ENCODE assay signal across 18 mouse cellular contexts in genomic region chr7:30053591-30053990, GRCm38 (mm10). TPM values are rescaled to one million over a fixed set of nuclear protein-coding genes. Genes with fewer than 3 reads are reported as not detected.
DNase-seq lines count a peak whose midpoint lies in the region; ATAC-seq and TF ChIP-seq lines count a peak whose summit lies in the region.
"Had no signal": no experiment of that assay in that cellular context is flagged by ENCODE, and none has a peak within 500 bp of the region (broad histone marks: within the 10 kb centered on the region; RNA-seq: fewer than 3 reads in every experiment).

No protein-coding gene starts in this region.

- H3K27ac ChIP-seq in kidney, embryonic 15.5 days, result peak overlapping the region; percentile 37; the same call in 1 of the 2 replicates
- H3K27ac ChIP-seq in MEL (ENCODE audit: control insufficient read depth, low read depth, low read length), result no peak overlapping the region
- peak overlapping the region; percentile 58; the same call in 1 of the 2 replicates for H3K27ac ChIP-seq in limb, embryonic 13.5 days
- H3K27ac ChIP-seq: hindbrain, embryonic 15.5 days; liver, embryonic 14.5 days; midbrain, embryonic 10.5 days; stomach, postnatal 0 days had no signal

- TF ChIP-seq EP300 in MEL (IDR thresholded peaks at IDR 0.05; ENCODE audit: low read depth in 1 of 2, low read length in 2 of 2), result no peak

- no peak for TF ChIP-seq CTCF in MEL (IDR thresholded peaks at IDR 0.05 in 2 of 3, conservative IDR thresholded peaks at IDR 0.05 in 1 of 3; ENCODE audit: control insufficient read depth in 1 of 3, insufficient read depth in 1 of 3, low read depth in 2 of 3, low read length in 3 of 3, poor library complexity in 1 of 3, severe bottlenecking in 1 of 3)

- H3K79me2 ChIP-seq in MEL (ENCODE audit: control insufficient read depth, insufficient read depth, low read length, poor library complexity), result no peaks in the 10 kb centered on the region

- no peak for TF ChIP-seq RAD21 in MEL (IDR thresholded peaks at IDR 0.05; ENCODE audit: low read depth, low read length)

- no peak overlapping the region for H3K4me3 ChIP-seq in kidney, embryonic 15.5 days (replicated peaks)
- H3K4me3 ChIP-seq in MEL (ENCODE audit: control insufficient read depth in 1 of 2, insufficient read depth in 1 of 2, low read depth in 2 of 2, low read length in 2 of 2), result no peak overlapping the region
- no peak overlapping the region for H3K4me3 ChIP-seq in limb, embryonic 13.5 days
- H3K4me3 ChIP-seq: hindbrain, embryonic 15.5 days; midbrain, embryonic 10.5 days had no signal

- no peak for TF ChIP-seq POLR2A in MEL (IDR thresholded peaks at IDR 0.05; ENCODE audit: control insufficient read depth in 1 of 2, insufficient read depth in 1 of 2, low read depth in 1 of 2, low read length in 2 of 2, poor library complexity in 1 of 2)

- H3K4me1 ChIP-seq in kidney, embryonic 15.5 days, result peaks cover 16% of the 10 kb centered on the region
- peaks cover 3 to 4% of the 10 kb centered on the region in 2 experiments; a peak in 3 of 4 replicates for H3K4me1 ChIP-seq in MEL (ENCODE audit: control insufficient read depth in 1 of 2, insufficient read depth in 2 of 2, low read length in 2 of 2)
- H3K4me1 ChIP-seq in limb, embryonic 13.5 days, result peaks cover 17% of the 10 kb centered on the region

- peaks cover 30% of the 10 kb centered on the region for H3K36me3 ChIP-seq in kidney, embryonic 15.5 days
- peaks cover 0 to 5% of the 10 kb centered on the region in 2 experiments; a peak in 2 of 4 replicates for H3K36me3 ChIP-seq in MEL (ENCODE audit: control insufficient read depth in 1 of 2, insufficient read depth in 2 of 2, low read length in 2 of 2)
- H3K36me3 ChIP-seq in limb, embryonic 13.5 days, result peaks cover 34% of the 10 kb centered on the region

- no peak overlapping the region for H3K9ac ChIP-seq in kidney, embryonic 15.5 days
- H3K9ac ChIP-seq in MEL (ENCODE audit: control insufficient read depth, low read depth, low read length, poor library complexity, severe bottlenecking), result no peak overlapping the region
- peak overlapping the region; percentile 50; the same call in 1 of the 2 replicates for H3K9ac ChIP-seq in limb, embryonic 13.5 days
- H3K9ac ChIP-seq: hindbrain, embryonic 15.5 days; liver, embryonic 14.5 days had no signal

- WGBS in kidney, embryonic 15.5 days, result 6% methylated on average over 3 of the region's 3 CpGs
- WGBS in limb, embryonic 13.5 days, result 7% methylated on average over 3 of the region's 3 CpGs

- H3K27me3 ChIP-seq in kidney, embryonic 15.5 days, result no peaks in the 10 kb centered on the region
- H3K27me3 ChIP-seq in MEL (ENCODE audit: control insufficient read depth in 1 of 2, insufficient read depth in 2 of 2, low read length in 2 of 2), result no peaks in the 10 kb centered on the region
- no peaks in the 10 kb centered on the region for H3K27me3 ChIP-seq in limb, embryonic 13.5 days
- H3K27me3 ChIP-seq: hindbrain, embryonic 15.5 days had no signal

- H3K9me3 ChIP-seq in kidney, embryonic 15.5 days (replicated peaks), result no peaks in the 10 kb centered on the region
- no peaks in the 10 kb centered on the region for H3K9me3 ChIP-seq in MEL (replicated peaks; ENCODE audit: insufficient read depth, low read length)
- no peaks in the 10 kb centered on the region for H3K9me3 ChIP-seq in limb, embryonic 13.5 days
- H3K9me3 ChIP-seq: hindbrain, embryonic 15.5 days; midbrain, embryonic 10.5 days had no signal

- no peak overlapping the region for H3K4me2 ChIP-seq in kidney, embryonic 15.5 days
- H3K4me2 ChIP-seq in limb, embryonic 13.5 days (replicated peaks), result no peak overlapping the region
- H3K4me2 ChIP-seq: hindbrain, embryonic 15.5 days had no signal

- ATAC-seq in kidney, embryonic 15.5 days (replicated peaks; ENCODE audit: low FRiP score), result no peak
- no peak for ATAC-seq in limb, embryonic 13.5 days (ENCODE audit: low FRiP score, low read depth)

- no peak for DNase-seq in kidney, adult 8-10 months
- DNase-seq in MEL (ENCODE audit: low read depth, low spot score), result no peak
- DNase-seq in embryo, embryonic 11 days, result peak; percentile 45
- no peak for DNase-seq in ovary, postnatal 36 days (ENCODE audit: low spot score)
- no peak for DNase-seq in kidney, postnatal 4 days
- DNase-seq: adrenal gland, adult 2 months; cerebellum, adult 11 months; gastrocnemius, postnatal 25 days; layer of hippocampus, adult 9-11 months; right cerebral cortex, adult 18-20 months; thymus, postnatal 25 days had no signal

TF ChIP-seq in MEL, 35 proteins besides CTCF, POLR2A, EP300 and RAD21:
- TF ChIP-seq ZNF384 (IDR thresholded peaks at IDR 0.05; ENCODE audit: low read depth, low read length), result 0 out of 2 replicates have a peak, but pooled peaks have one; percentile 27
- TF ChIP-seq GATA1 (IDR thresholded peaks at IDR 0.05; ENCODE audit: low read depth, low read length), result no peak

RNA-seq across cellular contexts. Expression of gene Zfp14, which starts 2.4 kb away (rescaled TPM):
- 3.0 and 4.0 TPM in 2 replicates for polyA plus RNA-seq in kidney, embryonic 15.5 days (2015; fragmentation: Nextera tagmentation; extraction: Ambion mirVana)
- total RNA-seq in MEL (2012; rRNA removed), result 0.16 and 0.39 TPM in 2 replicates
- polyA plus RNA-seq in MEL (2012; ENCODE audit: insufficient read depth in 1 of 2, insufficient read length in 2 of 2, low read depth in 1 of 2, low replicate concordance in 2 of 2, missing spikeins in 1 of 2), result under 1 TPM in 1 of 2 experiments, not detected in 1; 0.25 TPM
- 6.1 and 6.8 TPM in 2 replicates for polyA plus RNA-seq in limb, embryonic 13.5 days (2015; fragmentation: Nextera tagmentation; extraction: Ambion mirVana)

RNA-seq across cellular contexts. Expression of gene Zfp82, which starts 19.1 kb away (rescaled TPM):
- polyA plus RNA-seq in kidney, embryonic 15.5 days (2015; fragmentation: Nextera tagmentation; extraction: Ambion mirVana), result 3.9 and 5.5 TPM in 2 replicates
- 2.2 and 2.4 TPM in 2 replicates for total RNA-seq in MEL (2012; rRNA removed)
- 1 to 10 TPM in 1 of 2 experiments, not detected in 1; 2.0 TPM for polyA plus RNA-seq in MEL (2012; ENCODE audit: insufficient read depth in 1 of 2, insufficient read length in 2 of 2, low read depth in 1 of 2, low replicate concordance in 2 of 2, missing spikeins in 1 of 2)
- 8.8 and 9.7 TPM in 2 replicates for polyA plus RNA-seq in limb, embryonic 13.5 days (2015; fragmentation: Nextera tagmentation; extraction: Ambion mirVana)

RNA-seq across cellular contexts. Expression of gene Gm26920, which starts 36.6 kb away (rescaled TPM):
- 1.1 and 2.4 TPM in 2 replicates for polyA plus RNA-seq in kidney, embryonic 15.5 days (2015; fragmentation: Nextera tagmentation; extraction: Ambion mirVana)
- total RNA-seq in MEL (2012; rRNA removed), result 0.62 TPM in 1 of 2 replicates, not detected in the other
- polyA plus RNA-seq in MEL (2012; ENCODE audit: insufficient read depth in 1 of 2, insufficient read length in 2 of 2, low read depth in 1 of 2, low replicate concordance in 2 of 2, missing spikeins in 1 of 2), result not detected
- polyA plus RNA-seq in limb, embryonic 13.5 days (2015; fragmentation: Nextera tagmentation; extraction: Ambion mirVana), result 2.3 and 3.3 TPM in 2 replicates
- total RNA-seq: gastrocnemius, postnatal 25 days had no signal
- polyA plus RNA-seq: adrenal gland, adult 2 months; frontal cortex, adult 2 months had no signal

RNA-seq across cellular contexts. Expression of gene Zfp566, which starts 36.7 kb away (rescaled TPM):
- 12.2 and 15.9 TPM in 2 replicates for polyA plus RNA-seq in kidney, embryonic 15.5 days (2015; fragmentation: Nextera tagmentation; extraction: Ambion mirVana)
- 7.3 and 8.0 TPM in 2 replicates for total RNA-seq in MEL (2012; rRNA removed)
- polyA plus RNA-seq in MEL (2012; ENCODE audit: insufficient read depth in 1 of 2, insufficient read length in 2 of 2, low read depth in 1 of 2, low replicate concordance in 2 of 2, missing spikeins in 1 of 2), result 1 to 10 TPM in 1 of 2 experiments, not detected in 1; 8.0 TPM
- polyA plus RNA-seq in limb, embryonic 13.5 days (2015; fragmentation: Nextera tagmentation; extraction: Ambion mirVana), result 18.8 and 20.6 TPM in 2 replicates

RNA-seq across cellular contexts. Expression of gene Zfp260, which starts 41.0 kb away (rescaled TPM):
- 109 and 114 TPM in 2 replicates for polyA plus RNA-seq in kidney, embryonic 15.5 days (2015; fragmentation: Nextera tagmentation; extraction: Ambion mirVana)
- total RNA-seq in MEL (2012; rRNA removed), result 5.5 and 6.2 TPM in 2 replicates
- 1 to 10 TPM in 1 of 2 experiments, not detected in 1; 4.8 TPM for polyA plus RNA-seq in MEL (2012; ENCODE audit: insufficient read depth in 1 of 2, insufficient read length in 2 of 2, low read depth in 1 of 2, low replicate concordance in 2 of 2, missing spikeins in 1 of 2)
- 147 and 154 TPM in 2 replicates for polyA plus RNA-seq in limb, embryonic 13.5 days (2015; fragmentation: Nextera tagmentation; extraction: Ambion mirVana)
